Mouse (Mus musculus) CH12.LX (cell line): ENCODE results near the gene Plekha6. TPM values are rescaled to one million over a fixed set of nuclear protein-coding genes. Genes with fewer than 3 reads are reported as not detected.

ENCODE experiments used
- DNase-seq: peaks from one replicate; pipeline ENCODE4 v3.0.0-alpha.2; 2013; ENCODE audit errors: extremely low read depth
- H3K27ac ChIP-seq: 2 replicates; pipeline ENCODE4 v1.5.1; 2012; ENCODE audit warnings: low read depth, mild to moderate bottlenecking, control low read depth, moderate library complexity; ENCODE audit not compliant: insufficient read depth
- H3K27me3 ChIP-seq: replicated peaks from 2 replicates; pipeline ENCODE3; 2012; ENCODE audit warnings: inconsistent platforms
- H3K36me3 ChIP-seq, 2 experiments: replicated peaks in 1 of 2; 2 replicates each; pipeline versions ENCODE3 to v1.6.1; 2012; ENCODE audit warnings: inconsistent platforms in 1 of 2, low read length in 1 of 2, mild to moderate bottlenecking in 1 of 2, mixed read lengths in 1 of 2, moderate library complexity in 1 of 2; ENCODE audit not compliant: control insufficient read depth in 1 of 2, insufficient read depth in 1 of 2
- H3K4me1 ChIP-seq, 2 experiments: 2 replicates each; pipeline ENCODE4 v1.6.1; 2012; ENCODE audit warnings: inconsistent platforms in 1 of 2, moderate library complexity in 1 of 2; ENCODE audit not compliant: insufficient read depth in 2 of 2, control insufficient read depth in 1 of 2
- H3K4me2 ChIP-seq: 2 replicates; pipeline ENCODE4 v1.6.1; 2012; ENCODE audit warnings: low read depth, mild to moderate bottlenecking, control low read depth; ENCODE audit not compliant: poor library complexity, insufficient read depth, severe bottlenecking
- H3K4me3 ChIP-seq, 3 experiments: fragments of 150-350 bp in 1 of 3; sonication (generic) in 1 of 3; replicated peaks in 1 of 3; 2 replicates each; pipeline versions ENCODE3 to v1.5.1; 2011 to 2012; ENCODE audit warnings: low read depth in 2 of 3, low read length in 2 of 3, mild to moderate bottlenecking in 2 of 3, moderate library complexity in 2 of 3, control low read depth in 1 of 3, improper control_type of control experiment in 1 of 3, inconsistent platforms in 1 of 3, mixed read lengths in 1 of 3; ENCODE audit not compliant: poor library complexity in 1 of 3
- H3K79me2 ChIP-seq: replicated peaks from 2 replicates; pipeline ENCODE4 v1.6.1; 2012; ENCODE audit warnings: mild to moderate bottlenecking, moderate library complexity; ENCODE audit not compliant: control insufficient read depth, poor library complexity, insufficient read depth, severe bottlenecking; ENCODE audit errors: extremely low read depth
- H3K9ac ChIP-seq: 2 replicates; pipeline ENCODE4 v1.6.1; 2012; ENCODE audit warnings: low read depth, mild to moderate bottlenecking, control low read depth, moderate library complexity; ENCODE audit not compliant: insufficient read depth
- H3K9me3 ChIP-seq: replicated peaks from 2 replicates; pipeline ENCODE3; 2012; ENCODE audit warnings: low read length, inconsistent platforms, mixed read lengths
- BHLHE40 ChIP-seq: IDR thresholded peaks from 2 replicates; pipeline ENCODE4 v1.6.1; 2011; ENCODE audit warnings: mild to moderate bottlenecking, low read depth, low read length, improper control_type of control experiment
- CTCF ChIP-seq, 2 experiments: IDR thresholded peaks in 1 of 2; conservative IDR thresholded peaks in 1 of 2; 2 replicates each; pipeline ENCODE4 v1.5.1; 2011 to 2012; ENCODE audit warnings: low read depth in 2 of 2, low read length in 2 of 2, improper control_type of control experiment in 1 of 2, inconsistent platforms in 1 of 2, mild to moderate bottlenecking in 1 of 2, moderate library complexity in 1 of 2
- E2F4 ChIP-seq: IDR thresholded peaks from 2 replicates; pipeline ENCODE4 v1.6.1; 2011; ENCODE audit warnings: low read depth, low read length, improper control_type of control experiment; ENCODE audit not compliant: insufficient replicate concordance
- ELF1 ChIP-seq: IDR thresholded peaks from 2 replicates; pipeline ENCODE4 v1.6.1; 2014; ENCODE audit warnings: low read depth, mild to moderate bottlenecking, inconsistent platforms, low read length, improper control_type of control experiment
- EP300 ChIP-seq: IDR thresholded peaks from 2 replicates; pipeline ENCODE4 v1.6.1; 2011; ENCODE audit warnings: low read length, improper control_type of control experiment
- ETS1 ChIP-seq: conservative IDR thresholded peaks from 2 replicates; pipeline ENCODE4 v1.6.1; 2012; ENCODE audit warnings: low read depth, mild to moderate bottlenecking, inconsistent platforms, low read length, improper control_type of control experiment, moderate library complexity
- GABPA ChIP-seq: IDR thresholded peaks from 2 replicates; pipeline ENCODE4 v1.6.1; 2012; ENCODE audit warnings: low read depth, low read length, improper control_type of control experiment, inconsistent platforms; ENCODE audit not compliant: insufficient replicate concordance
- HCFC1 ChIP-seq: IDR thresholded peaks from 2 replicates; pipeline ENCODE4 v1.6.1; 2012; ENCODE audit warnings: low read depth, mild to moderate bottlenecking, inconsistent platforms, low read length, improper control_type of control experiment
- IRF4 ChIP-seq: IDR thresholded peaks from 2 replicates; pipeline ENCODE4 v1.6.1; 2014; ENCODE audit warnings: low read depth, mild to moderate bottlenecking, inconsistent platforms, low read length, improper control_type of control experiment
- MAZ ChIP-seq: IDR thresholded peaks from 2 replicates; pipeline ENCODE4 v1.6.1; 2012; ENCODE audit warnings: low read depth, mild to moderate bottlenecking, inconsistent platforms, low read length, improper control_type of control experiment, moderate library complexity
- MXI1 ChIP-seq: IDR thresholded peaks from 2 replicates; pipeline ENCODE4 v1.6.1; 2011; ENCODE audit warnings: mild to moderate bottlenecking, low read depth, low read length, improper control_type of control experiment
- MYC ChIP-seq: IDR thresholded peaks from 2 replicates; pipeline ENCODE4 v1.6.1; 2011; ENCODE audit warnings: low read depth, mild to moderate bottlenecking, improper control_type of control experiment, low read length
- NELFE ChIP-seq: IDR thresholded peaks from 2 replicates; pipeline ENCODE4 v1.6.1; 2011; ENCODE audit warnings: low read depth, low read length, improper control_type of control experiment
- NRF1 ChIP-seq: IDR thresholded peaks from 2 replicates; pipeline ENCODE4 v1.6.1; 2014; ENCODE audit warnings: low read depth, mild to moderate bottlenecking, inconsistent platforms, low read length, improper control_type of control experiment, moderate library complexity
- PAX5 ChIP-seq: IDR thresholded peaks from 2 replicates; pipeline ENCODE4 v1.6.1; 2012; ENCODE audit warnings: low read length, inconsistent platforms, mixed read lengths
- POLR2A ChIP-seq: IDR thresholded peaks from 2 replicates; pipeline ENCODE4 v1.6.1; 2011; ENCODE audit warnings: low read depth, mild to moderate bottlenecking, improper control_type of control experiment, low read length
- RAD21 ChIP-seq: IDR thresholded peaks from 2 replicates; pipeline ENCODE4 v1.6.1; 2011; ENCODE audit warnings: low read depth, mild to moderate bottlenecking, low read length, improper control_type of control experiment, moderate library complexity
- TBP ChIP-seq: conservative IDR thresholded peaks from 2 replicates; pipeline ENCODE4 v1.6.1; 2011; ENCODE audit warnings: low read depth, low read length, improper control_type of control experiment
- TCF12 ChIP-seq: IDR thresholded peaks from 2 replicates; pipeline ENCODE4 v1.6.1; 2014; ENCODE audit warnings: low read depth, mild to moderate bottlenecking, inconsistent platforms, low read length, improper control_type of control experiment
- USF1 ChIP-seq: IDR thresholded peaks from 2 replicates; pipeline ENCODE4 v1.6.1; 2014; ENCODE audit warnings: low read depth, mild to moderate bottlenecking, inconsistent platforms, low read length, improper control_type of control experiment
- USF2 ChIP-seq: conservative IDR thresholded peaks from 2 replicates; pipeline ENCODE4 v1.6.1; 2011; ENCODE audit warnings: low read depth, low read length, improper control_type of control experiment
- ZKSCAN1 ChIP-seq: IDR thresholded peaks from 2 replicates; pipeline ENCODE4 v1.6.1; 2012; ENCODE audit warnings: low read depth, inconsistent platforms, low read length, improper control_type of control experiment, borderline replicate concordance
- ZNF384 ChIP-seq: IDR thresholded peaks from 2 replicates; pipeline ENCODE4 v1.6.1; 2012; ENCODE audit warnings: low read depth, low read length, improper control_type of control experiment, inconsistent platforms
- dilution Hi-C: fragments of 300-500 bp; cut with MboI; formaldehyde crosslinking; loops from 2 replicates; pipeline ENCODE4 v1.14.3; 2020; ENCODE audit warnings: low sequenced_read_pairs; ENCODE audit not compliant: extremely low pct_unique_long_range_greater_than_20kb, extremely low pct_ligation_motif_present
- in situ Hi-C: fragments of 300-500 bp; cut with MboI; formaldehyde crosslinking; loops from 3 replicates; pipeline ENCODE4 v1.14.3; 2019; ENCODE audit warnings: low sequenced_read_pairs, low pct_ligation_motif_present, low pct_unique_long_range_greater_than_20kb, mixed read lengths
- polyA plus RNA-seq: library from polyadenylated mRNA; unstranded; fragments of >175 nt; gene quantifications from 2 replicates; pipeline ENCODE4 v1.2.1, GENCODE M21; 2012; ENCODE audit warnings: low read depth; ENCODE audit not compliant: insufficient read length
- total RNA-seq, 2 experiments: library from RNA; depleted of rRNA; stranded (reverse); fragments of 300-350 nt in 1 of 2; fragments of >200 nt in 1 of 2; gene quantifications; 2 replicates each; pipeline ENCODE4 v1.2.3; 2012 to 2014

Gene Plekha6
- total and polyA plus RNA-seq, 3 experiments = 0.07 TPM; not detected in 2

GRCm38 (mm10) chr1:133344357-133344756 lies 180.3 kb downstream of the Plekha6 start:
- dilution Hi-C loops = no loop called here
- no peak overlapping the region for H3K9ac ChIP-seq
- in situ Hi-C loops = no loop called here

GRCm38 (mm10) chr1:133346531-133346930 lies 182.5 kb downstream of the Plekha6 start:
- in situ Hi-C loops (no loop called here), dilution Hi-C loops (no loop called here)
- peaks cover 52% of the 10 kb centered on the region for H3K27me3 ChIP-seq
- H3K79me2 ChIP-seq = no peaks in the 10 kb centered on the region
- peaks cover 20 to 22% of the 10 kb centered on the region in 2 experiments for H3K4me1 ChIP-seq
- DNase-seq = no peak
- H3K9me3 ChIP-seq = no peaks in the 10 kb centered on the region
- no peak overlapping the region for H3K9ac ChIP-seq
- no peak for TF ChIP-seq USF1
- TF ChIP-seq NRF1 = no peak
- no peak for TF ChIP-seq ZKSCAN1
- TF ChIP-seq BHLHE40 = no peak
- TF ChIP-seq PAX5 = no peak
- H3K36me3 ChIP-seq = no peaks in the 10 kb centered on the region
- no peak overlapping the region for H3K27ac ChIP-seq
- H3K4me3 ChIP-seq = no peak overlapping the region
- no peak overlapping the region for H3K4me2 ChIP-seq

More at GRCm38 (mm10) chr1:133344357-133344756, 180.3 kb downstream of the Plekha6 start:
- H3K4me2 ChIP-seq = no peak overlapping the region
- H3K27ac ChIP-seq = no peak overlapping the region
- H3K4me3 ChIP-seq = no peak overlapping the region
- DNase-seq = no peak
- H3K4me1 ChIP-seq = peaks cover 18 to 22% of the 10 kb centered on the region in 2 experiments
- no peaks in the 10 kb centered on the region for H3K79me2 ChIP-seq
- peaks cover 46% of the 10 kb centered on the region for H3K27me3 ChIP-seq
- no peaks in the 10 kb centered on the region for H3K36me3 ChIP-seq
- H3K9me3 ChIP-seq = no peaks in the 10 kb centered on the region
- TF ChIP-seq TCF12 = no peak
- TF ChIP-seq EP300 = no peak

GRCm38 (mm10) chr1:133347226-133347625 lies 183.2 kb downstream of the Plekha6 start:
- H3K4me1 ChIP-seq = peaks cover 20 to 22% of the 10 kb centered on the region in 2 experiments
- dilution Hi-C loops = no loop called here
- H3K9ac ChIP-seq = no peak overlapping the region
- H3K27me3 ChIP-seq = peaks cover 53% of the 10 kb centered on the region
- no peak overlapping the region for H3K27ac ChIP-seq
- in situ Hi-C loops = no loop called here
- no peaks in the 10 kb centered on the region for H3K9me3 ChIP-seq
- H3K4me2 ChIP-seq = no peak overlapping the region
- no peaks in the 10 kb centered on the region for H3K36me3 ChIP-seq
- TF ChIP-seq MYC (no peak), MXI1 (no peak), GABPA (no peak), HCFC1 (no peak), E2F4 (no peak), NELFE (no peak), ETS1 (no peak), ELF1 (no peak), TBP (no peak), MAZ (no peak), ZNF384 (no peak), CTCF (conservative IDR thresholded peaks at IDR 0.05 in 1 of 2, IDR thresholded peaks at IDR 0.05 in 1 of 2; ENCODE audit: low read depth in 2 of 2, low read length in 2 of 2) (no peak), USF2 (no peak), RAD21 (no peak), POLR2A (no peak), EP300 (no peak), PAX5 (no peak), IRF4 (no peak), TCF12 (no peak)
- no peak overlapping the region for H3K4me3 ChIP-seq
- H3K79me2 ChIP-seq = no peaks in the 10 kb centered on the region
- no peak for DNase-seq
